In genomic region chr17:35578211-35578610, GRCm38 (mm10) we compare ENCODE assay signal across 9 mouse cellular contexts. TPM values are rescaled to one million over a fixed set of nuclear protein-coding genes. Genes with fewer than 3 reads are reported as not detected.
DNase-seq lines count a peak whose midpoint lies in the region; ATAC-seq lines count a peak whose summit lies in the region.
"Had no signal": no experiment of that assay in that cellular context is flagged by ENCODE, and none has a peak within 500 bp of the region (broad histone marks: within the 10 kb centered on the region; RNA-seq: fewer than 3 reads in every experiment).

No protein-coding gene starts in this region.

- no peak for ATAC-seq in forebrain, embryonic 12.5 days (ENCODE audit: low FRiP score)
- peak; percentile 79 for ATAC-seq in granulocyte monocyte progenitor cell, adult 5-6 weeks (replicated peaks; ENCODE audit: poor library complexity, severe bottlenecking)
- ATAC-seq in megakaryocyte-erythroid progenitor cell, adult 5-6 weeks (replicated peaks; ENCODE audit: low FRiP score, low TSS enrichment, poor library complexity, severe bottlenecking), result peak; percentile 73

- no peaks in the 10 kb centered on the region for H3K36me3 ChIP-seq in forebrain, embryonic 10.5 days (replicated peaks)
- no peaks in the 10 kb centered on the region for H3K36me3 ChIP-seq in forebrain, embryonic 12.5 days (replicated peaks)

- H3K27ac ChIP-seq in forebrain, embryonic 10.5 days, result no peak overlapping the region
- no peak overlapping the region for H3K27ac ChIP-seq in forebrain, embryonic 12.5 days

- DNase-seq in forebrain, embryonic 10.5 days (ENCODE audit: extremely low spot score, low spot score), result peak; percentile 80
- peak; percentile 69 for DNase-seq in Muller cell, postnatal 12 days (ENCODE audit: inconsistent ontology term)
- DNase-seq in cerebellum, postnatal 10 days, result peak; percentile 87 to 93
- peak; percentile 41 to 92 for DNase-seq in layer of hippocampus, postnatal 25 days (ENCODE audit: extremely low spot score in 1 of 2, low spot score in 1 of 2)
- DNase-seq in spleen, postnatal 14 days (ENCODE audit: low spot score in 2 of 2), result peak; percentile 53 to 76

- no peaks in the 10 kb centered on the region for H3K4me1 ChIP-seq in forebrain, embryonic 10.5 days
- no peaks in the 10 kb centered on the region for H3K4me1 ChIP-seq in forebrain, embryonic 12.5 days

- H3K4me3 ChIP-seq in forebrain, embryonic 10.5 days, result no peak overlapping the region
- no peak overlapping the region for H3K4me3 ChIP-seq in forebrain, embryonic 12.5 days (replicated peaks)
- H3K4me3 ChIP-seq: megakaryocyte, embryonic 14.5 days had no signal

- no peak overlapping the region for H3K9ac ChIP-seq in forebrain, embryonic 12.5 days

- no peaks in the 10 kb centered on the region; the same call in 1 of the 2 replicates for H3K9me3 ChIP-seq in forebrain, embryonic 10.5 days
- no peaks in the 10 kb centered on the region for H3K9me3 ChIP-seq in forebrain, embryonic 12.5 days

- H3K27me3 ChIP-seq in forebrain, embryonic 10.5 days (ENCODE audit: poor library complexity, severe bottlenecking), result peaks cover 14% of the 10 kb centered on the region
- no peaks in the 10 kb centered on the region; the same call in 1 of the 2 replicates for H3K27me3 ChIP-seq in forebrain, embryonic 12.5 days

- WGBS in forebrain, embryonic 10.5 days, result 23% methylated on average over 6 of the region's 6 CpGs
- WGBS in forebrain, embryonic 12.5 days, result 15% methylated on average over 6 of the region's 6 CpGs

- H3K4me2 ChIP-seq in forebrain, embryonic 12.5 days, result no peak overlapping the region

RNA-seq across cellular contexts. Expression of gene 2300002M23Rik, which starts 11.0 kb away (rescaled TPM):
- polyA plus RNA-seq in forebrain, embryonic 10.5 days (2016; fragmentation: Nextera tagmentation; extraction: Ambion mirVana), result not detected in 2 replicates
- polyA plus RNA-seq in forebrain, embryonic 12.5 days (2016; fragmentation: Nextera tagmentation; extraction: Ambion mirVana), result not detected in 2 replicates
- total RNA-seq in granulocyte monocyte progenitor cell, adult 5-6 weeks (2014; fragmentation: Nextera tagmentation), result not detected in 2 replicates
- total RNA-seq in granulocyte monocyte progenitor cell, adult 5-6 weeks (2017), result not detected in 2 replicates
- not detected for total RNA-seq in layer of hippocampus, postnatal 25 days (2021)
- not detected in 2 replicates for total RNA-seq in megakaryocyte-erythroid progenitor cell, adult 5-6 weeks (2014; fragmentation: Nextera tagmentation)
- total RNA-seq in megakaryocyte-erythroid progenitor cell, adult 5-6 weeks (2017), result not detected in 2 replicates

RNA-seq across cellular contexts. Expression of gene Sfta2, which starts 23.1 kb away (rescaled TPM):
- polyA plus RNA-seq in forebrain, embryonic 10.5 days (2016; fragmentation: Nextera tagmentation; extraction: Ambion mirVana), result not detected in 2 replicates
- not detected in 2 replicates for polyA plus RNA-seq in forebrain, embryonic 12.5 days (2016; fragmentation: Nextera tagmentation; extraction: Ambion mirVana)
- not detected in 2 replicates for total RNA-seq in granulocyte monocyte progenitor cell, adult 5-6 weeks (2014; fragmentation: Nextera tagmentation)
- not detected in 2 replicates for total RNA-seq in granulocyte monocyte progenitor cell, adult 5-6 weeks (2017)
- not detected for total RNA-seq in layer of hippocampus, postnatal 25 days (2021)
- total RNA-seq in megakaryocyte-erythroid progenitor cell, adult 5-6 weeks (2014; fragmentation: Nextera tagmentation), result not detected in 2 replicates
- not detected in 2 replicates for total RNA-seq in megakaryocyte-erythroid progenitor cell, adult 5-6 weeks (2017)

RNA-seq across cellular contexts. Expression of gene Cdsn, which starts 26.3 kb away (rescaled TPM):
- not detected in 2 replicates for polyA plus RNA-seq in forebrain, embryonic 10.5 days (2016; fragmentation: Nextera tagmentation; extraction: Ambion mirVana)
- polyA plus RNA-seq in forebrain, embryonic 12.5 days (2016; fragmentation: Nextera tagmentation; extraction: Ambion mirVana), result not detected in 2 replicates
- not detected in 2 replicates for total RNA-seq in granulocyte monocyte progenitor cell, adult 5-6 weeks (2014; fragmentation: Nextera tagmentation)
- not detected in 2 replicates for total RNA-seq in granulocyte monocyte progenitor cell, adult 5-6 weeks (2017)
- under 1 TPM; 0.20 to 0.70 TPM for total RNA-seq in layer of hippocampus, postnatal 25 days (2021)
- total RNA-seq in megakaryocyte-erythroid progenitor cell, adult 5-6 weeks (2014; fragmentation: Nextera tagmentation), result not detected in 2 replicates
- not detected in 2 replicates for total RNA-seq in megakaryocyte-erythroid progenitor cell, adult 5-6 weeks (2017)

RNA-seq across cellular contexts. Expression of gene Psors1c2, which starts 45.2 kb away (rescaled TPM):
- polyA plus RNA-seq in forebrain, embryonic 10.5 days (2016; fragmentation: Nextera tagmentation; extraction: Ambion mirVana), result 2.2 and 2.6 TPM in 2 replicates
- 1.1 and 1.5 TPM in 2 replicates for polyA plus RNA-seq in forebrain, embryonic 12.5 days (2016; fragmentation: Nextera tagmentation; extraction: Ambion mirVana)
- not detected in 2 replicates for total RNA-seq in granulocyte monocyte progenitor cell, adult 5-6 weeks (2014; fragmentation: Nextera tagmentation)
- not detected in 2 replicates for total RNA-seq in granulocyte monocyte progenitor cell, adult 5-6 weeks (2017)
- total RNA-seq in layer of hippocampus, postnatal 25 days (2021), result under 1 TPM; 0.32 to 0.61 TPM
- total RNA-seq in megakaryocyte-erythroid progenitor cell, adult 5-6 weeks (2014; fragmentation: Nextera tagmentation), result not detected in 2 replicates
- not detected in 2 replicates for total RNA-seq in megakaryocyte-erythroid progenitor cell, adult 5-6 weeks (2017)

RNA-seq across cellular contexts. Expression of gene Gm9573, which starts 48.2 kb away (rescaled TPM):
- not detected in 2 replicates for polyA plus RNA-seq in forebrain, embryonic 10.5 days (2016; fragmentation: Nextera tagmentation; extraction: Ambion mirVana)
- polyA plus RNA-seq in forebrain, embryonic 12.5 days (2016; fragmentation: Nextera tagmentation; extraction: Ambion mirVana), result not detected in 2 replicates
- not detected in 2 replicates for total RNA-seq in granulocyte monocyte progenitor cell, adult 5-6 weeks (2014; fragmentation: Nextera tagmentation)
- total RNA-seq in granulocyte monocyte progenitor cell, adult 5-6 weeks (2017), result not detected in 2 replicates
- not detected for total RNA-seq in layer of hippocampus, postnatal 25 days (2021)
- not detected in 2 replicates for total RNA-seq in megakaryocyte-erythroid progenitor cell, adult 5-6 weeks (2014; fragmentation: Nextera tagmentation)
- total RNA-seq in megakaryocyte-erythroid progenitor cell, adult 5-6 weeks (2017), result not detected in 2 replicates
